In the genomic region with DNA sequence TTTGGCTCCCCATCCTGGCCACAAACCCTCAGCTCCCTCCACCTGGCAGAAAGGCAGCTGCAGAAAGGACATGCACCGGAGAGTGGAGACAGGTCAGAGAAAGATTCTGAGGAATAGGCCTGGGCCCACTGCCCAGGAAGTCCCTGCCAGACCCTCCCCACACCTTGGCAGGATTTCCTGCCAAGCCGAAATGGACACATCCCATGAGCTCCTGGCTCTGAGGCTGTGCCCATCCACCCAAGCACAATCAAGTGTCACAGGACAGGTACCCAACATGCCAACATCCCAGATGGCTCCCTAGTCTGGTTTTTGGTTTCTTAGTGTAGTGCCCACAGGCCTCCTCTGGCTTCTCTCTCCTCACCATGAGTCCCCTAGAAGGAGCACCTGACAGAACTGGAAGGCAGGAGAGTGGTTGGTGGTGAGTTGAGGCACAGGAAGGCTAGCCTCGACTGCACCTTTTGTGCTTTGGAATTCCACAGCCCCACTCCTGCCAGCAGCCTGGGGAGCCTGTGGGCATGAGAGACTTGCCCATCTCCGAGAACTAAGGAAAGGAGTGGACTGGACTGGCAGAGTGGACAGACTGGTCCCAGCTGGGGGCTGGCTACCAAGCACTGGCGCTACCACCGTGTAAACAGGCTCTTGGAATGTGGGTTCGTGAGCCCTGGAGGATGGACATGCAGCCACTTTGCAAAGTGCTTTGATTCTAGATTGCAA, we compare ENCODE assay signal across 24 mouse cellular contexts. TPM values are rescaled to one million over a fixed set of nuclear protein-coding genes. Genes with fewer than 3 reads are reported as not detected.
DNase-seq lines count a peak whose midpoint lies in the region; ATAC-seq and TF ChIP-seq lines count a peak whose summit lies in the region.
"Had no signal": no experiment of that assay in that cellular context is flagged by ENCODE, and none has a peak within 500 bp of the region (broad histone marks: within the 10 kb centered on the region; RNA-seq: fewer than 3 reads in every experiment).

No protein-coding gene starts in this region.

- H3K27ac ChIP-seq in midbrain, embryonic 13.5 days = 0 out of 2 replicates have a peak overlapping the region, but pooled peaks have one; percentile 11
- no peak overlapping the region for H3K27ac ChIP-seq in midbrain, postnatal 0 days (ENCODE audit: low read depth, low read length)
- no peak overlapping the region for H3K27ac ChIP-seq in heart, embryonic 12.5 days (ENCODE audit: poor library complexity, severe bottlenecking)
- H3K27ac ChIP-seq: hindbrain, embryonic 14.5 days; kidney, postnatal 0 days; layer of hippocampus, adult 2 months; left cerebral cortex, adult 2 months; liver, embryonic 15.5 days; neural tube, embryonic 12.5 days had no signal

- H3K9ac ChIP-seq in midbrain, embryonic 13.5 days (replicated peaks) = 0 out of 2 replicates have a peak overlapping the region, but pooled peaks have one; percentile 4
- no peak overlapping the region for H3K9ac ChIP-seq in midbrain, postnatal 0 days (replicated peaks; ENCODE audit: low read length, poor library complexity, severe bottlenecking)
- H3K9ac ChIP-seq in heart, embryonic 12.5 days = no peak overlapping the region
- H3K9ac ChIP-seq: hindbrain, embryonic 14.5 days; liver, embryonic 15.5 days; neural tube, embryonic 12.5 days had no signal

- 79% methylated on average over 7 of the region's 7 CpGs for WGBS in midbrain, embryonic 13.5 days
- WGBS in midbrain, postnatal 0 days = 78% methylated on average over 7 of the region's 7 CpGs
- WGBS in heart, embryonic 12.5 days = 67% methylated on average over 7 of the region's 7 CpGs

- H3K4me1 ChIP-seq in midbrain, embryonic 13.5 days (replicated peaks) = peaks cover 28% of the 10 kb centered on the region
- H3K4me1 ChIP-seq in midbrain, postnatal 0 days (ENCODE audit: insufficient read depth, low read length) = no peaks in the 10 kb centered on the region
- peaks cover 21% of the 10 kb centered on the region for H3K4me1 ChIP-seq in heart, embryonic 12.5 days (replicated peaks)

- ATAC-seq in midbrain, embryonic 13.5 days = no peak
- ATAC-seq in midbrain, postnatal 0 days (ENCODE audit: low FRiP score) = no peak
- ATAC-seq in heart, embryonic 12.5 days (ENCODE audit: insufficient number of reproducible peaks, low FRiP score) = no peak
- ATAC-seq: intestine, postnatal 0 days; midbrain, embryonic 16.5 days had no signal

- no peak overlapping the region for H3K4me3 ChIP-seq in midbrain, embryonic 13.5 days (replicated peaks)
- H3K4me3 ChIP-seq in midbrain, postnatal 0 days (ENCODE audit: low read depth, low read length) = no peak overlapping the region
- no peak overlapping the region for H3K4me3 ChIP-seq in heart, embryonic 12.5 days
- H3K4me3 ChIP-seq: erythroblast, embryonic 14.5 days; layer of hippocampus, adult 2 months; left cerebral cortex, adult 2 months; limb, embryonic 13.5 days; liver, embryonic 15.5 days; megakaryocyte, embryonic 14.5 days; neural tube, embryonic 12.5 days had no signal

- DNase-seq in midbrain, postnatal 0 days (ENCODE audit: low spot score) = no peak
- DNase-seq in cerebellum, adult 11-12 months = peak; percentile 87
- peak; percentile 84 to 86 for DNase-seq in cerebellum, postnatal 25 days
- DNase-seq in thymus, postnatal 36 days = no peak
- DNase-seq in adrenal gland, postnatal 25 days = no peak
- DNase-seq: adrenal gland, adult 8-10 months; embryo, embryonic 11 days; gastrocnemius, postnatal 25 days; heart, postnatal 10 days; lung, postnatal 10 days; spleen, adult 18-20 months had no signal

- no peak for TF ChIP-seq CTCF in midbrain, postnatal 0 days (IDR thresholded peaks at IDR 0.05)

- H3K4me2 ChIP-seq in midbrain, embryonic 13.5 days (replicated peaks) = no peak overlapping the region
- H3K4me2 ChIP-seq in midbrain, postnatal 0 days (ENCODE audit: low read depth, low read length, poor library complexity, severe bottlenecking) = no peak overlapping the region
- H3K4me2 ChIP-seq in heart, embryonic 12.5 days = no peak overlapping the region
- H3K4me2 ChIP-seq: hindbrain, embryonic 14.5 days; limb, embryonic 13.5 days; liver, embryonic 15.5 days; neural tube, embryonic 12.5 days had no signal

- peaks cover 90% of the 10 kb centered on the region for H3K36me3 ChIP-seq in midbrain, embryonic 13.5 days
- peaks cover 85% of the 10 kb centered on the region for H3K36me3 ChIP-seq in midbrain, postnatal 0 days (ENCODE audit: insufficient read depth, low read length)
- H3K36me3 ChIP-seq in heart, embryonic 12.5 days = peaks cover 49% of the 10 kb centered on the region

- no peaks in the 10 kb centered on the region for H3K9me3 ChIP-seq in midbrain, embryonic 13.5 days
- no peaks in the 10 kb centered on the region for H3K9me3 ChIP-seq in midbrain, postnatal 0 days (ENCODE audit: low read length)
- H3K9me3 ChIP-seq in heart, embryonic 12.5 days (replicated peaks) = no peaks in the 10 kb centered on the region
- H3K9me3 ChIP-seq: limb, embryonic 13.5 days; liver, embryonic 15.5 days; megakaryocyte, embryonic 14.5 days; neural tube, embryonic 12.5 days had no signal

- peaks cover 13% of the 10 kb centered on the region for H3K27me3 ChIP-seq in midbrain, embryonic 13.5 days
- H3K27me3 ChIP-seq in midbrain, postnatal 0 days (ENCODE audit: insufficient read depth, low read length) = no peaks in the 10 kb centered on the region
- H3K27me3 ChIP-seq in heart, embryonic 12.5 days (replicated peaks) = peaks cover 70% of the 10 kb centered on the region

RNA-seq across cellular contexts. Expression of a gene that starts 31.0 kb away (rescaled TPM):
- 102 and 115 TPM in 2 replicates for polyA plus RNA-seq in midbrain, embryonic 13.5 days (2015; fragmentation: Nextera tagmentation; extraction: Ambion mirVana)
- total RNA-seq in midbrain, postnatal 0 days (2014; rRNA removed) = 66.8 and 81.9 TPM in 2 replicates
- polyA plus RNA-seq in midbrain, postnatal 0 days (2015; fragmentation: Nextera tagmentation; extraction: Ambion mirVana) = 107 and 111 TPM in 2 replicates
- 49.3 and 55.8 TPM in 2 replicates for polyA plus RNA-seq in heart, embryonic 12.5 days (2016; fragmentation: Nextera tagmentation; extraction: Ambion mirVana)
- total RNA-seq in adrenal gland, postnatal 25 days (2021) = 96.4 and 99.5 TPM in 2 replicates

RNA-seq across cellular contexts. Expression of a gene that starts 31.0 kb away (rescaled TPM):
- polyA plus RNA-seq in midbrain, embryonic 13.5 days (2015; fragmentation: Nextera tagmentation; extraction: Ambion mirVana) = 19.9 and 21.3 TPM in 2 replicates
- total RNA-seq in midbrain, postnatal 0 days (2014; rRNA removed) = 49.6 and 59.5 TPM in 2 replicates
- polyA plus RNA-seq in midbrain, postnatal 0 days (2015; fragmentation: Nextera tagmentation; extraction: Ambion mirVana) = 20.7 and 24.2 TPM in 2 replicates
- polyA plus RNA-seq in heart, embryonic 12.5 days (2016; fragmentation: Nextera tagmentation; extraction: Ambion mirVana) = 21.3 and 22.6 TPM in 2 replicates
- total RNA-seq in adrenal gland, postnatal 25 days (2021) = 25.1 and 27.5 TPM in 2 replicates

RNA-seq across cellular contexts. Expression of a gene that starts 40.7 kb away (rescaled TPM):
- 5.1 and 5.4 TPM in 2 replicates for polyA plus RNA-seq in midbrain, embryonic 13.5 days (2015; fragmentation: Nextera tagmentation; extraction: Ambion mirVana)
- total RNA-seq in midbrain, postnatal 0 days (2014; rRNA removed) = 16.6 and 25.6 TPM in 2 replicates
- polyA plus RNA-seq in midbrain, postnatal 0 days (2015; fragmentation: Nextera tagmentation; extraction: Ambion mirVana) = 5.2 and 5.5 TPM in 2 replicates
- polyA plus RNA-seq in heart, embryonic 12.5 days (2016; fragmentation: Nextera tagmentation; extraction: Ambion mirVana) = 1.2 and 1.6 TPM in 2 replicates
- 14.5 and 17.8 TPM in 2 replicates for total RNA-seq in adrenal gland, postnatal 25 days (2021)

Comparison
In these comparisons a context has a peak if more than half of its experiments do, and no peak if none do; other contexts are left out.
1. DNase-seq: peak in cerebellum, adult 11-12 months (single experiment) and cerebellum, postnatal 25 days (2 of 2); none in midbrain, postnatal 0 days (single experiment), thymus, postnatal 36 days (0 of 2) and adrenal gland, postnatal 25 days (single experiment).